17 mouse cellular contexts compared by ENCODE assay signal in genomic region chr13:51653961-51654360, GRCm38 (mm10).
"Had no signal": no experiment of that assay in that cellular context is flagged by ENCODE, and none has a peak within 500 bp of the region (broad histone marks: within the 10 kb centered on the region; RNA-seq: fewer than 3 reads in every experiment).

No protein-coding gene starts in this region.

- H3K9me3 ChIP-seq: limb, embryonic 12.5 days; limb, embryonic 15.5 days; midbrain, embryonic 12.5 days; midbrain, embryonic 15.5 days; neural tube, embryonic 12.5 days; neural tube, embryonic 15.5 days had no signal

- DNase-seq: kidney, postnatal 14 days; kidney, postnatal 4 days; left cerebral cortex, postnatal 4 days; liver, postnatal 0 days; lung, embryonic 14.5 days; thymus, adult 18-20 months; thymus, postnatal 36 days had no signal

- ATAC-seq: liver, postnatal 0 days; lung, postnatal 0 days; midbrain, embryonic 15.5 days had no signal

- H3K27ac ChIP-seq: limb, embryonic 12.5 days; limb, embryonic 15.5 days; liver, embryonic 14.5 days; macrophage; midbrain, embryonic 12.5 days; midbrain, embryonic 15.5 days; neural tube, embryonic 12.5 days; neural tube, embryonic 15.5 days had no signal

- H3K27me3 ChIP-seq: limb, embryonic 12.5 days; limb, embryonic 15.5 days; midbrain, embryonic 12.5 days; midbrain, embryonic 15.5 days; neural tube, embryonic 12.5 days; neural tube, embryonic 15.5 days had no signal

- H3K4me3 ChIP-seq: limb, embryonic 12.5 days; limb, embryonic 15.5 days; midbrain, embryonic 12.5 days; midbrain, embryonic 15.5 days; neural tube, embryonic 12.5 days; neural tube, embryonic 15.5 days had no signal

- H3K9ac ChIP-seq: limb, embryonic 12.5 days; limb, embryonic 15.5 days; liver, embryonic 14.5 days; liver, postnatal 0 days; lung, embryonic 14.5 days; midbrain, embryonic 12.5 days; midbrain, embryonic 15.5 days; neural tube, embryonic 12.5 days; neural tube, embryonic 15.5 days had no signal

- H3K4me2 ChIP-seq: limb, embryonic 12.5 days; limb, embryonic 15.5 days; liver, embryonic 11.5 days; lung, embryonic 14.5 days; midbrain, embryonic 12.5 days; midbrain, embryonic 15.5 days; neural tube, embryonic 12.5 days; neural tube, embryonic 15.5 days had no signal
